Mouse (Mus musculus) stomach, embryonic 14.5 days (tissue): ENCODE results near the gene Mblac1. TPM values are rescaled to one million over a fixed set of nuclear protein-coding genes. Genes with fewer than 3 reads are reported as not detected.
A peak's percentile ranks its signal among the peaks of the same experiment; 100 is the strongest.

Source experiments
- ATAC-seq: fragments of 200-750 bp; cut with Nextera tagmentation; 2 replicates; pipeline ENCODE4 v1.8.0; 2017; ENCODE audit warnings: low read depth, moderate TSS enrichment; ENCODE audit not compliant: insufficient number of reproducible peaks, insufficient read depth, low FRiP score
- H3K27ac ChIP-seq: fragments of 300-500 bp; sonication (generic); 2 replicates; pipeline ENCODE4 v1.5.1; 2014; ENCODE audit warnings: mild to moderate bottlenecking, low read length, moderate library complexity, mixed read lengths
- H3K27me3 ChIP-seq: fragments of 300-500 bp; sonication (generic); 2 replicates; pipeline ENCODE4 v1.6.1; 2014; ENCODE audit warnings: low read length, control low read depth, mixed read lengths; ENCODE audit not compliant: control insufficient read depth, insufficient read depth
- H3K36me3 ChIP-seq: fragments of 300-500 bp; sonication (generic); 2 replicates; pipeline ENCODE4 v1.6.1; 2014; ENCODE audit warnings: mild to moderate bottlenecking, control low read depth, low read length, moderate library complexity, mixed read lengths; ENCODE audit not compliant: control insufficient read depth, insufficient read depth
- H3K4me1 ChIP-seq: fragments of 300-500 bp; sonication (generic); 2 replicates; pipeline ENCODE4 v1.6.1; 2014; ENCODE audit warnings: low read length, control low read depth, mixed read lengths; ENCODE audit not compliant: control insufficient read depth, insufficient read depth
- H3K4me2 ChIP-seq: fragments of 300-500 bp; sonication (generic); replicated peaks from 2 replicates; pipeline ENCODE4 v1.6.1; 2014; ENCODE audit warnings: low read depth, low read length, control low read depth
- H3K4me3 ChIP-seq: fragments of 300-500 bp; sonication (generic); 2 replicates; pipeline ENCODE4 v1.5.1; 2014; ENCODE audit warnings: low read depth, low read length, control low read depth
- H3K9ac ChIP-seq: fragments of 300-500 bp; sonication (generic); replicated peaks from 2 replicates; pipeline ENCODE4 v1.6.1; 2014; ENCODE audit warnings: low read depth, mild to moderate bottlenecking, control low read depth, low read length, moderate library complexity, mixed read lengths
- H3K9me3 ChIP-seq: fragments of 300-500 bp; sonication (generic); 2 replicates; pipeline ENCODE4 v1.6.1; 2016; ENCODE audit warnings: low read depth, low read length, control low read depth; ENCODE audit not compliant: control insufficient read depth
- WGBS: fragments of 180-500 bp; shearing (Covaris S2); extraction: QIAGEN DNeasy Blood & Tissue Kit; methylation state at CpG from one replicate; pipeline ENCODE4 v1.1.7; 2014; 5-methylcytosine and 5-hydroxymethylcytosine counted together
- polyA plus RNA-seq: library from polyadenylated mRNA; unstranded; fragments of >200 nt; fragmentation: Nextera tagmentation; extraction: Ambion mirVana; gene quantifications from 2 replicates; pipeline ENCODE4 v1.2.1, GENCODE M21; 2014

Mblac1 gene
- polyA plus RNA-seq, 1 experiment from 2014 or later, result 7.5 TPM

DNA sequence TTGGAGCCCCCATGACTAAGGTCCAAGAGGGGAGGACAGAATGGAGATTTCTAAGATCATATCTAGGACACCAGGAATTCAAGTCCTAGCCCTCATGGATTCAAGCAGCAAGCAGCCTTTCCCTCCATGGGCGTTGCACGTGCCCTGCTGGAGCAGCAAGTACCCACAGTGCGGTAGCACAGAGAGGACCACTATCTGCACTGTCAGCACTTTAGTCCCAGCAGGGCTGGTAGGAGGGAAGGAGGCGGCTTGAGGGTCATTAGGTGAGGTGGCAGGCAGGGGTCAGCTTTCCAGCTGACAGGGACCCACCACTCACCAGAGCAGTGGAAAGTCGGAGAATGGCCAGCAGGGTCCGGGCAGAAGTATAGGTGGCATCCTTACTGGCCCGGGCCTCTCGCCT is 28.5 kb upstream of the Mblac1 start:
- H3K4me1 ChIP-seq, result peaks cover 11% of the 10 kb centered on the region
- H3K27me3 ChIP-seq, result no peaks in the 10 kb centered on the region
- no peaks in the 10 kb centered on the region for H3K9me3 ChIP-seq
- no peak for ATAC-seq
- H3K36me3 ChIP-seq, result peaks cover 76% of the 10 kb centered on the region
- 80% methylated on average over 8 of the region's 8 CpGs for WGBS
- no peak overlapping the region for H3K27ac ChIP-seq
- no peak overlapping the region for H3K4me3 ChIP-seq
- H3K9ac ChIP-seq, result no peak overlapping the region
- no peak overlapping the region for H3K4me2 ChIP-seq

DNA sequence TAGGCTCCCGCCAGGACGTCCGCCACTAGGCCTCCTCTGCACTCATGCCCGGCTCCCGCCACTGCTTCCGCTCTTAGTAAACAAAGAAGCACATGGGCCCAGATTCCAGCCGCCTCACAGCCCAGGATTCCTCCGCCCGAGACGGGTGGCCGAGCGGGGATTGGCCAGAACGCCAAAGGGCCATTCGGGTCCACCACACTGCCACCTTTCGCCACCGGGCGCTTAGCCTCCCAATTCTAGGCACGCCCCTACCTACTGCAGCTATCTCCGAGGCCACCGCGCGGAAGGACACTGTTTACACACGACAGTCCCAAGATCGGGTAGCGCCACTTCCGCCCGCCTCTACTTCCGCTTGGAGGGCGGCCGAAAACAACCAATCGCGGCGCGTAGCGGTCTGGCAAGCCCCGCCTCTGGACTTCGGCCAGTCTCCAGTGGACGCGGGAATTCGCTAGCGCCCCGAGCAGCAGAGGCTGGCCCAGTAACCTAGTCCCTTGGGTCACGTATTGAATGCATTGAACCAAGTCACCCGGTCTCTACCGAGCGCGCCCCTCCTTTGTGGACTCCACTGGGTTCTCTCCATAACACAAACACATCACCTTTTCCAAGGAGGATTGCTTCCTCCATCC is 23.1 kb upstream of the Mblac1 start:
- under 1% methylated on average over 47 of the region's 47 CpGs for WGBS
- ATAC-seq, result peak; percentile 87
- Histone ChIP-seq H3K4me2 (peak overlapping the region; percentile 62), H3K36me3 (peaks cover 58% of the 10 kb centered on the region), H3K4me3 (peak overlapping the region; percentile 60), H3K27ac (peak overlapping the region; percentile 95), H3K9me3 (no peaks in the 10 kb centered on the region), H3K27me3 (no peaks in the 10 kb centered on the region), H3K9ac (peak overlapping the region; percentile 65), H3K4me1 (peaks cover 12% of the 10 kb centered on the region)

DNA sequence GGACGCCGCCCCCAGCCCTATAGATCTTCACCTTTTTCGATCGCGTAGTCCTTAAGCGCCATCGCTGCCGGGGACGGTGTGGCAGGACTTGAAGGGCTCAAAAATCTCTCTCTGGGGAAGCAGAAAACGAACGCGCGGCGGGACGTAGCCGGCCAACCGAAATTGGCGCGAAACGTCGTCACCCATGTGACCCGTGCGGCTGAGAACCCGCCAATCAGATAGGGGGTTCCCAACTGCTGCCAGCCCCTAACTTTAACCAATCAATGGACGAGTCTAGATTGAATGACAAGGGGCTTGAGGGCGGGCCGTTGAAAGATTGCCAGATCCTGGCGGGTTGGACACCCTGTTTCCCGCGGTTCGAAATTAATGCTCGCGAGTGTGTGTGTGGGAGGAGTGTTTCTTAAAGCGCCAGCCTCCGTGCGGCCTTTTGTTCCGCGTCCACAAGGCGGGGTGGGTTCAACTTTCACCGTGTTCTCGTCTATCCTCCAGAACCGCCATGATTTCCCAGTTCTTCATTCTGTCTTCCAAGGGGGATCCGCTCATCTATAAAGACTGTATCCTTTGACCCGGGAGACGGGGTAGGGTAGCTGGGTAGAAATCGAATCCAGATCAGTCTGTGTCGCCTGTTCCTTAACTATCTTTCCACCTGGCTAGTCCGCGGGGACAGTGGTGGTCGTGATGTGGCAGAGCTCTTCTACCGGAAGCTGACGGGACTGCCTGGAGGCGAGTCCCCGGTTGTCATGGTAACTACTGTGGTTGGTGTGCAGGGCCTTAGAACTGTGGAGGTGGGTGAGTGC is 22.2 kb upstream of the Mblac1 start, which contains the start of the genes Ap4m1 and Mcm7:
Ap4m1 (plus strand) TSS at position 308 of the 797 bp plus-strand sequence.
Mcm7 (minus strand) TSS at position 728 of the 797 bp plus-strand sequence.
- Histone ChIP-seq H3K36me3 (peaks cover 57% of the 10 kb centered on the region), H3K27ac (peak within 1 kb of the TSS; percentile 95), H3K9ac (peak within 1 kb of the TSS; percentile 65), H3K4me1 (peaks cover 12% of the 10 kb centered on the region), H3K9me3 (no peaks in the 10 kb centered on the region), H3K27me3 (no peaks in the 10 kb centered on the region), H3K4me2 (peak within 1 kb of the TSS; percentile 62), H3K4me3 (peak within 1 kb of the TSS; percentile 60)
- WGBS, result under 1% methylated on average over 54 of the region's 54 CpGs
- peak; percentile 93 for ATAC-seq

DNA sequence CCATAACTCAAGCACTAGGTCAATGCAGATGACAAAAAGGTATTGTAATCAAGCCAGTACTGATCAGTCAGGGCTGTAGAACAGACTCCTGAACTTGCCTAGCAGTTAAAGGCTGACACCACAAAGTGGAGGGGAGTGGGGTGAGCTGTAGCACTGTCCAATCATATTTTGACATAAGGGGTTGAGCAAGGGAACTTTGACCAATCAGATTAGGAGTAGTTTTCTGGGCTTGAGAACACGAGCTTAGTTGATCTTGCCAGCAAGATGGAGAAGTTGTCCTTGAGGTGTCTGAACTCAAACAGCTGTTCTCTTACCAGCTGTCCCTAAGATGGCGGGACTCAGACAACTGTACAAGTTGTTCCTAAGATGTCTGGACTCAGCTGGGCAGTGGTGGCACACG is 20.9 kb upstream of the Mblac1 start:
- Histone ChIP-seq H3K27me3 (no peaks in the 10 kb centered on the region), H3K4me3 (no peak overlapping the region), H3K9me3 (no peaks in the 10 kb centered on the region), H3K9ac (no peak overlapping the region), H3K4me1 (peaks cover 12% of the 10 kb centered on the region), H3K4me2 (peak overlapping the region; percentile 59), H3K36me3 (peaks cover 57% of the 10 kb centered on the region), H3K27ac (no peak overlapping the region)
- ATAC-seq, result no peak
- WGBS, result 78% methylated on average over 3 of the region's 3 CpGs

DNA sequence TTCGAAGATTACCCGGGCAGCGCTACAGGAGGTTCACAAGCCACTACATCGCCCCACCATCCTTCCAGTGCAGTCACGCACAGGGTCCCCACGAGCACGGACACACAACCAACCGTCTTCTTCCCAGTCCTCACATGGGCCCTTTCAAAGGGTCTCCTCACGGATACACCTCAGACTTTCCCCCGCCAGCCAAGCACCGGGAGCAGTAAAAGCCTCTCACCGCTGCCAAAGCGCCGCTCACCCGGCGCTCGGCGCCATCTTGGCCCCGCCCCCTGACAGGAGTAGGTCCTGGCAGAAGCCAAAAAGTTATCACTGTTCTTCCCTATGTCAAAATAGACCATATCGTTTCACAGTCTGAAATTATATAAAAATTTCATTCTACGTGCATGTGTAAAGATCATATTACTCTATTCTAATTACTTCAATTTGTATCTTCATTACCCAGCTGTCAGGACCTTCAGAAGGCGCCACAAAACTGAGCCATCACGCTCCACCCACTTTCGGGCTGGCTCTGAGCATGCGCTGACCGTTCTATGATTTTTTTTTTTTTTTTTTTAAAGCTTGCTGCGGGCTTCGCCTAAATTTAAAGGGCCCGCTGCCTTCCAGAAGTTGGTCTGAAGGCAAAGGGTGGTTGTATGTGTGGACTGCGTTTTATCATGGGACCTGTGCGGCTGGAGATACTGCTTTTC is 7.0 kb upstream of the Mblac1 start, which contains the start of the genes Taf6 and Cnpy4:
Taf6 (minus strand) TSS at position 502 of the 689 bp plus-strand sequence.
Cnpy4 (plus strand) TSS at position 536 of the 689 bp plus-strand sequence.
- Histone ChIP-seq H3K27me3 (no peaks in the 10 kb centered on the region), H3K9ac (peak within 1 kb of the TSS; percentile 75), H3K36me3 (peaks cover 16% of the 10 kb centered on the region), H3K4me2 (peak within 1 kb of the TSS; percentile 72), H3K4me1 (peaks cover 8% of the 10 kb centered on the region; the same call in 1 of the 2 replicates), H3K4me3 (peak within 1 kb of the TSS; percentile 70), H3K27ac (peak within 1 kb of the TSS; percentile 76), H3K9me3 (no peaks in the 10 kb centered on the region)
- peak; percentile 84 for ATAC-seq
- WGBS, result under 1% methylated on average over 31 of the region's 31 CpGs

DNA sequence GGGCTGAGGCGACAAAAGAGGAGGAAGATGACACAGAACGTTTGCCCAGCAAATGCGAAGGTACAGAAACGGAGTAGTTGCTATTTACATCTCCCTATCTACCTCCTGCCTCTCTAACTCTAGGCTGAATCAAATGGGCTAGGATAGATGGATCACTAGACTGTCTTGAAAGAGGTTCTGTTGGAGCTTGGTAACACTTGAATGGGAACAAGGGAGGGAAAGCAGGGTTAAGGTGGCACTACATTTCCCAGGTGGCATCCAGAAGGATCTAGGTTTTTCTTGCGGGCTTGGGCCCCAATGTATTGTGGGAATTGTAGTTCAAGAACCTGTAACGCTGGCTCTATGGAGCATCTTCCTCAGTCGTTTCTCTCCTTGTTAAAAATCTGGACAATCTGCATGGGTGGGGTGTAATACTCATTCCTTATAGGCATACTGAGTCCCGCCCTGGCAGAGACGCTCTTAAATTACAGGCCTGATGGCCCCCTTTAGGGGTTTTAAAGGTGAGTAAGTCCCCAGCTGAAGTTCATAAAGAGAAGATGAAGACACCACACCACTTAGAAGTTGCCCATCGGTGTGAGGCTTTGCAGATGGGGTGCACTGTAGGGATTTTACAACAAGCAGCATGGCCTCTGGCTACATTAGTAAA is 6.3 kb upstream of the Mblac1 start:
- Histone ChIP-seq H3K4me1 (peaks cover 8% of the 10 kb centered on the region; the same call in 1 of the 2 replicates), H3K27me3 (no peaks in the 10 kb centered on the region), H3K4me3 (peak overlapping the region; percentile 70), H3K9me3 (no peaks in the 10 kb centered on the region), H3K4me2 (peak overlapping the region; percentile 72), H3K36me3 (peaks cover 13% of the 10 kb centered on the region), H3K27ac (peak overlapping the region; percentile 76; the same call in 1 of the 2 replicates), H3K9ac (peak overlapping the region; percentile 75)
- peak; percentile 85 for ATAC-seq
- WGBS, result 0% methylated on average over 10 of the region's 10 CpGs

DNA sequence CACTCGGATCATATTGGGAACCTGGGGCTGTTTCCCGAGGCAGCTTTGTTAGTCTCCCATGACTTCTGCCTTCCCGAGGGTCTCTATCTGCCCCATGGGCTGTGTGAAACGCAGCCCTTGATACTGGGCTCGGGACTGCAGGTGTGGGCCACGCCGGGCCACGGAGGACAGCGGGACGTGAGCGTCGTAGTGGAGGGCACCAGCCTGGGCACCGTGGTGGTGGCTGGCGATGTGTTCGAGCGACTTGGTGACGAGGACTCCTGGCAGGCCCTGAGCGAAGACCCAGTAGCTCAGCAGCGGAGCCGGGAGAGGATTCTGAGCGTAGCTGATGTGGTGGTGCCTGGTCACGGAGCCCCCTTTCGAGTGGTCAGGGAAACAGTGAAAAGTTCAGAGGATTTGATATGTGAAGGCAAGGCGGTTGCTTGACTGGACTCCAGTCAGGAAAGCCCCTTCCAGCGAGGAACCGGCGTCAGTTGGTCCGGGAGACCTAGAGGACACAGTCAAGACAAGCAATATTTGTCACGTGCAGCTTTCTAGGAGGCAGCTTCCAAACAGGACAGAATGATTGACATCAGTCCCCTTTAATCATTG is 736 bp downstream of the Mblac1 start:
- H3K4me2 ChIP-seq, result peak overlapping the region; percentile 91
- H3K27ac ChIP-seq, result peak overlapping the region; percentile 84
- H3K27me3 ChIP-seq, result no peaks in the 10 kb centered on the region
- H3K4me1 ChIP-seq, result peaks cover 3% of the 10 kb centered on the region; the same call in 1 of the 2 replicates
- peak overlapping the region; percentile 83 for H3K9ac ChIP-seq
- H3K36me3 ChIP-seq, result 0 out of 2 replicates have a peak, but pooled peaks cover 4% of the 10 kb centered on the region
- no peaks in the 10 kb centered on the region for H3K9me3 ChIP-seq
- peak; percentile 73 for ATAC-seq
- H3K4me3 ChIP-seq, result peak overlapping the region; percentile 73
- WGBS, result 4% methylated on average over 29 of the region's 29 CpGs
